In genomic region chr4:88117331-88117730, GRCm38 (mm10) we compare ENCODE assay signal across 34 mouse cellular contexts. TPM values are rescaled to one million over a fixed set of nuclear protein-coding genes. Genes with fewer than 3 reads are reported as not detected.
DNase-seq lines count a peak whose midpoint lies in the region; ATAC-seq and TF ChIP-seq lines count a peak whose summit lies in the region.
"Had no signal": no experiment of that assay in that cellular context is flagged by ENCODE, and none has a peak within 500 bp of the region (broad histone marks: within the 10 kb centered on the region; RNA-seq: fewer than 3 reads in every experiment).

No protein-coding gene starts in this region.

- H3K4me1 ChIP-seq in liver, embryonic 14.5 days (replicated peaks; ENCODE audit: control insufficient read depth in 2 of 2, insufficient read depth in 2 of 2, low read length in 1 of 2) = peaks cover 16 to 18% of the 10 kb centered on the region in 2 experiments
- H3K4me1 ChIP-seq: forebrain, embryonic 12.5 days; heart, embryonic 10.5 days; heart, embryonic 15.5 days; hindbrain, embryonic 12.5 days; lung, embryonic 15.5 days; midbrain, embryonic 12.5 days; neural tube, embryonic 13.5 days had no signal

- peak; percentile 97 for TF ChIP-seq EP300 in liver, embryonic 14.5 days (IDR thresholded peaks at IDR 0.05; ENCODE audit: low read depth)

- WGBS in liver, embryonic 14.5 days (ENCODE audit: insufficient replicate concordance) = 24% methylated on average over 3 of the region's 3 CpGs

- TF ChIP-seq CTCF in liver, embryonic 14.5 days (IDR thresholded peaks at IDR 0.05; ENCODE audit: low read depth) = no peak

- H3K4me2 ChIP-seq in liver, embryonic 14.5 days (ENCODE audit: low read depth) = peak overlapping the region; percentile 11; the same call in 1 of the 2 replicates
- H3K4me2 ChIP-seq: embryonic facial prominence, embryonic 13.5 days; forebrain, embryonic 12.5 days; heart, embryonic 15.5 days; hindbrain, embryonic 12.5 days; limb, embryonic 15.5 days; lung, embryonic 15.5 days; midbrain, embryonic 12.5 days; neural tube, embryonic 13.5 days had no signal

- H3K36me3 ChIP-seq in liver, embryonic 14.5 days (replicated peaks; ENCODE audit: control insufficient read depth, insufficient read depth, low read depth) = no peaks in the 10 kb centered on the region
- H3K36me3 ChIP-seq: embryonic facial prominence, embryonic 13.5 days; forebrain, embryonic 12.5 days; heart, embryonic 10.5 days; heart, embryonic 15.5 days; hindbrain, embryonic 12.5 days; limb, embryonic 10.5 days; limb, embryonic 15.5 days; lung, embryonic 15.5 days; midbrain, embryonic 12.5 days; neural tube, embryonic 13.5 days had no signal

- H3K4me3 ChIP-seq in liver, embryonic 14.5 days (ENCODE audit: insufficient read depth in 1 of 2, low read depth in 2 of 2, low read length in 2 of 2) = no peak overlapping the region
- H3K4me3 ChIP-seq: embryonic facial prominence, embryonic 13.5 days; erythroblast, embryonic 14.5 days; forebrain, embryonic 12.5 days; heart, embryonic 10.5 days; heart, embryonic 15.5 days; hindbrain, embryonic 12.5 days; limb, embryonic 10.5 days; limb, embryonic 15.5 days; lung, embryonic 15.5 days; midbrain, embryonic 12.5 days; myocyte; neural tube, embryonic 13.5 days had no signal

- H3K9ac ChIP-seq in liver, embryonic 14.5 days (replicated peaks) = no peak overlapping the region
- H3K9ac ChIP-seq: embryonic facial prominence, embryonic 13.5 days; forebrain, embryonic 12.5 days; forebrain, postnatal 0 days; heart, embryonic 15.5 days; hindbrain, embryonic 12.5 days; limb, embryonic 15.5 days; lung, embryonic 15.5 days; midbrain, embryonic 12.5 days; neural tube, embryonic 13.5 days had no signal

- no peaks in the 10 kb centered on the region for H3K27me3 ChIP-seq in liver, embryonic 14.5 days (ENCODE audit: control insufficient read depth, insufficient read depth, low read length)
- H3K27me3 ChIP-seq: embryonic facial prominence, embryonic 13.5 days; forebrain, embryonic 12.5 days; heart, embryonic 15.5 days; hindbrain, embryonic 12.5 days; limb, embryonic 15.5 days; lung, embryonic 15.5 days; midbrain, embryonic 12.5 days; neural tube, embryonic 13.5 days had no signal

- no peaks in the 10 kb centered on the region for H3K9me3 ChIP-seq in liver, embryonic 14.5 days (ENCODE audit: control insufficient read depth, low read length)
- H3K9me3 ChIP-seq: embryonic facial prominence, embryonic 13.5 days; forebrain, embryonic 12.5 days; heart, embryonic 10.5 days; heart, embryonic 15.5 days; hindbrain, embryonic 12.5 days; limb, embryonic 10.5 days; limb, embryonic 15.5 days; lung, embryonic 15.5 days; midbrain, embryonic 12.5 days; neural tube, embryonic 13.5 days had no signal

- ATAC-seq in erythroid progenitor cell, adult 5-6 weeks (replicated peaks; ENCODE audit: low FRiP score, poor library complexity, severe bottlenecking) = peak; percentile 73
- peak; percentile 89 for ATAC-seq in liver, embryonic 14.5 days (ENCODE audit: insufficient read depth)
- ATAC-seq in megakaryocyte-erythroid progenitor cell, adult 5-6 weeks (replicated peaks; ENCODE audit: low FRiP score, low TSS enrichment, poor library complexity, severe bottlenecking) = peak; percentile 93
- no peak for ATAC-seq in inflammation-experienced regulatory T-cells, adult 6 months
- ATAC-seq: activated CD4-positive, CD25-positive, alpha-beta regulatory T cell, adult 4 months; CD4-positive, CD25-positive, alpha-beta regulatory T cell, adult 4 months; forebrain, postnatal 0 days; intestine, postnatal 0 days had no signal

- no peak overlapping the region for H3K27ac ChIP-seq in liver, embryonic 14.5 days
- H3K27ac ChIP-seq: embryonic facial prominence, embryonic 13.5 days; forebrain, embryonic 12.5 days; heart, embryonic 10.5 days; heart, embryonic 15.5 days; hindbrain, embryonic 12.5 days; limb, embryonic 10.5 days; limb, embryonic 15.5 days; lung, embryonic 15.5 days; midbrain, embryonic 12.5 days; neural tube, embryonic 13.5 days had no signal

- DNase-seq in c-Kit-positive CD71-positive TER-119-negative erythroid progenitor cells, embryonic 14.5 days (ENCODE audit: low read depth) = peak; percentile 67
- peak; percentile 51 to 61 (median 56) for DNase-seq in liver, embryonic 14.5 days (ENCODE audit: low read depth in 3 of 3, low spot score in 3 of 3)
- DNase-seq in embryo, embryonic 10 days (ENCODE audit: low spot score) = no peak
- no peak for DNase-seq in ovary, adult 18-20 months (ENCODE audit: low spot score)
- DNase-seq: adrenal gland, postnatal 10 days; cerebellum, adult 18-20 months; cerebellum, postnatal 14 days; embryo, embryonic 11 days; forebrain, postnatal 0 days; gastrocnemius, postnatal 25 days; heart, adult 11 months; heart, postnatal 36 days; kidney, adult 9 months; kidney, postnatal 10 days; layer of hippocampus, postnatal 36 days; thymus, postnatal 14 days had no signal

RNA-seq across cellular contexts. Expression of gene Focad, which starts 22.9 kb away (rescaled TPM):
- 4.0 and 13.4 TPM in 2 replicates for total RNA-seq in erythroid progenitor cell, adult 5-6 weeks (2015; ENCODE audit: low replicate concordance)
- total RNA-seq in erythroid progenitor cell, adult 5-6 weeks (2017; ENCODE audit: low replicate concordance) = 3.7 and 5.4 TPM in 2 replicates
- 5.0 and 5.2 TPM in 2 replicates for polyA plus RNA-seq in liver, embryonic 14.5 days (2012; rRNA removed)
- polyA plus RNA-seq in liver, embryonic 14.5 days (2014; fragmentation: Nextera tagmentation; extraction: Ambion mirVana) = 8.9 and 11.3 TPM in 2 replicates
- total RNA-seq in megakaryocyte-erythroid progenitor cell, adult 5-6 weeks (2014; fragmentation: Nextera tagmentation) = 38.5 and 50.7 TPM in 2 replicates
- total RNA-seq in megakaryocyte-erythroid progenitor cell, adult 5-6 weeks (2017) = 24.8 and 34.5 TPM in 2 replicates
- 10 to 100 TPM in 2 of 3 experiments, 1 to 10 TPM in 1; 6.9 to 14.5 (median 11.6) TPM for polyA plus RNA-seq in inflammation-experienced regulatory T-cells, adult 6 months (2017; shearing (Covaris generic))

Comparison
In these comparisons a context has a peak if more than half of its experiments do, and no peak if none do; other contexts are left out.
1. DNase-seq: peak in c-Kit-positive CD71-positive TER-119-negative erythroid progenitor cells, embryonic 14.5 days (single experiment) and liver, embryonic 14.5 days (3 of 3); none in embryo, embryonic 10 days (single experiment) and ovary, adult 18-20 months (single experiment).